Mouse (Mus musculus): Measurements from ENCODE around the gene Tom1l2. TPM values are rescaled to one million over a fixed set of nuclear protein-coding genes. Genes with fewer than 3 reads are reported as not detected.

Tom1l2 gene
- polyA plus RNA-seq, 1 experiment from 2014 or later: 47.3 TPM

DNA sequence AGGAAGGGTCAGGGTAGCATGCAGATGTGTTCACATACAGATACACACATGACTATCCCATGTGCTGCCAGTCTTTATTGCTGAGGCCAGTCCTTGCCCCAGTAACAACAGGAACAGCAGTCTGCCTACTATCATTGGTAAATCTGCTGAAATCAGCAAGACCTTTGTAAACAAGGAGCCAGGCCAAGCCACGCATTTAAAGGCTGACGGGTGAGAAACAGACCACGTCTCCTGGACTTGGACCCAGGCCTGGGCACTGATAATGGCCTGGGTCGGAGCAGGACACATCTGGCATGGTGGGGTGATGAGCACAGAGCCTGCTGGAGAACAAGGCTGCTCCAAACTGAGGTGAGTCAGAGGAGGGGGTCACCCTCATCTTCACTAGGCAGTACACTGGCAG, 112.2 kb downstream of the Tom1l2 start:
- no peaks in the 10 kb centered on the region for H3K4me1 ChIP-seq (replicated peaks; ENCODE audit: control insufficient read depth, insufficient read depth, low read length)
- 89% methylated on average over 4 of the region's 4 CpGs for WGBS
- H3K4me3 ChIP-seq (replicated peaks; ENCODE audit: low read length): no peak overlapping the region
- H3K4me2 ChIP-seq (replicated peaks): no peak overlapping the region
- no peak overlapping the region for H3K27ac ChIP-seq
- H3K27me3 ChIP-seq (ENCODE audit: control insufficient read depth, insufficient read depth, low read length): no peaks in the 10 kb centered on the region
- ATAC-seq (ENCODE audit: low FRiP score) (no peak), DNase-seq (ENCODE audit: low spot score) (no peak)
- H3K9me3 ChIP-seq (ENCODE audit: control insufficient read depth, low read length): no peaks in the 10 kb centered on the region
- no peak overlapping the region for H3K9ac ChIP-seq
- peaks cover 68% of the 10 kb centered on the region for H3K36me3 ChIP-seq (replicated peaks; ENCODE audit: control insufficient read depth, insufficient read depth)

DNA sequence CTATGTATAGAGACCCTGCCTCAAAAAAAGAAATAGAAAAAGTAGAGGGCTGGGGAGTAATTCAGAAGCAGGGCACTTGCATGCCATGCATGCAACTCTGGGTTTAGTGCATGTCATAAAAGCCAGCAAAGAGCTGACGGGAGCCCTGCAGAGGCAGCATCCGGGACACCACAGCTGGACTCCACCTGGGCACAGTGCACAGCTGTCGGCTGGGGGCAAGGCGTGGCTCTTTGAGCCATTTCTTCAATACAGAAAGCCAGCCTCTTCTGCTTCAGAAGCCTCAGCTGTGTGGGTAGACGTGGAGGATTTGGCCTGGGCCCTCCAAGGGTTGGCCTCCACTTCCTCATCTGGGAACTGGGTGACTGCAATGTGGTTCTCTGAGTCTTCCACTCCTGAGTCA, 117.4 kb downstream of the Tom1l2 start:
- no peaks in the 10 kb centered on the region; the same call in 1 of the 2 replicates for H3K4me1 ChIP-seq (replicated peaks; ENCODE audit: control insufficient read depth, insufficient read depth, low read length)
- 88% methylated on average over 5 of the region's 5 CpGs for whole genome bisulfite sequencing
- no peak for DNase-seq (ENCODE audit: low spot score)
- no peak overlapping the region for H3K4me2 ChIP-seq (replicated peaks)
- no peaks in the 10 kb centered on the region for H3K9me3 ChIP-seq (ENCODE audit: control insufficient read depth, low read length)
- H3K27me3 ChIP-seq (ENCODE audit: control insufficient read depth, insufficient read depth, low read length): no peaks in the 10 kb centered on the region
- H3K9ac ChIP-seq: no peak overlapping the region
- no peak overlapping the region for H3K4me3 ChIP-seq (replicated peaks; ENCODE audit: low read length)
- no peak for ATAC-seq (ENCODE audit: low FRiP score)
- H3K36me3 ChIP-seq (replicated peaks; ENCODE audit: control insufficient read depth, insufficient read depth): peaks cover 25% of the 10 kb centered on the region
- H3K27ac ChIP-seq: no peak overlapping the region

DNA sequence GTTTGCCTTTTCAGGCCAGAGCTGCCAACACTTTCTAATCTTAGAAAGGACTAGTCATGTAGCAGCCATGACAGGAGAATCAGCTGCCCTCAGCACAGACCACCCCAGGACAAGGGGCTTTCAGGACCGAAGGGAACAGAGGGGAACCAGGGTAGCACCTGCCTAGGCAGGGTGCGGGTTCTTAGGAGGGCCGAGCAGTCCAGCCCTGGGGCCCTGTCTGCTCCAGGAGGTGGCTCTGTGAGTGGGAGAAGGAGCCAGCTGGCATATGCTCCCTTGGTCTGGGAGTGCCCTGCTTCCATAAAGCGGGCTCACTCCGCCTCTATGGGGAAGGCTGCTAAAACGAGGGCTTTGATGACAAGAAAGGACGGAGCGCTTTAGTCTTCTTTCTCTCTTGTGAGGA, 119.5 kb downstream of the Tom1l2 start:
- ATAC-seq (ENCODE audit: low FRiP score): no peak
- Histone ChIP-seq H3K27me3 (ENCODE audit: control insufficient read depth, insufficient read depth, low read length) (no peaks in the 10 kb centered on the region), H3K4me1 (replicated peaks; ENCODE audit: control insufficient read depth, insufficient read depth, low read length) (no peaks in the 10 kb centered on the region; the same call in 1 of the 2 replicates), H3K36me3 (replicated peaks; ENCODE audit: control insufficient read depth, insufficient read depth) (peaks cover 24% of the 10 kb centered on the region), H3K4me2 (replicated peaks) (no peak overlapping the region), H3K27ac (no peak overlapping the region), H3K4me3 (replicated peaks; ENCODE audit: low read length) (no peak overlapping the region), H3K9ac (no peak overlapping the region), H3K9me3 (ENCODE audit: control insufficient read depth, low read length) (no peaks in the 10 kb centered on the region)
- DNase-seq (ENCODE audit: low spot score): no peak
- 57% methylated on average over 8 of the region's 8 CpGs for whole genome bisulfite sequencing

DNA sequence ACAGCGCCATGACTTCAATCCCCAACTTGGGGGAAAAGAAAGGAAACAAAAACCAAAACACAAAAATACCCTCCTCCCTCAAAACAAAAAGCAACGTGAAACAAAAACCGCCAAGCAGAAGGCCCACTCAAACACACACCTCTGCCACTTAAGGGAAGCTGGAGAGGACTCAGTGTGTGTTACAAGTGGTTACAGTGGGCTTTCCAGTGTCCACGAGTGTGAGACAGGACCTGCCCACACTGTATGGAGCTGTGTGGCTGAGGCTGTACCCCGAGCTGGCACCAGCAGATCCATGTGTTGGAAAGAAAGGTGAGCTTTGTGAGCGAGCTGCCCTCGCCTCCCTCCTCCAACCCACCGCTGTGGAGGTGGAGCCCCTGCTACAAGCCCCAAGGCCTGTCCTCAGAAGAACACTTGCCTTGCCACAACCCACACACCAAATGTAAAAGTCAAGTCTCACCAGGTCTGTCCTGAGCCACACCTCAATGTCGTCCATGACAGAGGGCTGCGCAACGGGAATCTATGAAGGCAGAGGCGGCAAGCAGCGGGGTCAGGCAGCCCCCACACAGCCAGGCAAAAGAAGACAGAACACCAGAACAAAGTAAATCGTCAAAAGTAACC, 120.2 kb downstream of the Tom1l2 start:
- Histone ChIP-seq H3K4me1 (replicated peaks; ENCODE audit: control insufficient read depth, insufficient read depth, low read length) (no peaks in the 10 kb centered on the region; the same call in 1 of the 2 replicates), H3K27ac (no peak overlapping the region), H3K4me3 (replicated peaks; ENCODE audit: low read length) (no peak overlapping the region), H3K4me2 (replicated peaks) (no peak overlapping the region), H3K27me3 (ENCODE audit: control insufficient read depth, insufficient read depth, low read length) (no peaks in the 10 kb centered on the region), H3K36me3 (replicated peaks; ENCODE audit: control insufficient read depth, insufficient read depth) (peaks cover 20% of the 10 kb centered on the region), H3K9me3 (ENCODE audit: control insufficient read depth, low read length) (no peaks in the 10 kb centered on the region), H3K9ac (no peak overlapping the region)
- WGBS: 81% methylated on average over 14 of the region's 14 CpGs
- ATAC-seq (ENCODE audit: low FRiP score) (no peak), DNase-seq (ENCODE audit: low spot score) (no peak)

DNA sequence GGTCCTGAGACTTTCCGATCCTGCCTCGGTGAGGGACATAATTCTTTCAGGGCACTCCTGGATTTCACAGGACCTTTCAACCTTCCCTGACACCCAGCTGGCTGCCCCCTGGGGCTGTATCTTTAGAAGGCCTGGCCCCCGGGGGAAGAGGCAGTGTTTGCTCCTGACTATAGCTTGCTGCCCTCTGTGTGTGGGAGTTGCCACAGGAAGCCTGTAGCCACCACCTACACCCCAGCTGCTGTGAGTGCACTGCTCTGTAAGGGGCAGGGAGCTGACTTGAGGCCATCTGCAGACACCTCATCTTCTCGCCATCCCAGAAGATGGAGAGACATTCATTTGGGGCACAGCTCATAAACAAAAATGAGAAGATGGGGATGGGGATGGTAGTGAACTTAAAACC, 120.8 kb downstream of the Tom1l2 start:
- ATAC-seq (ENCODE audit: low FRiP score) (no peak), DNase-seq (ENCODE audit: low spot score) (no peak)
- H3K9ac ChIP-seq: no peak overlapping the region
- H3K27me3 ChIP-seq (ENCODE audit: control insufficient read depth, insufficient read depth, low read length): no peaks in the 10 kb centered on the region
- no peak overlapping the region for H3K4me3 ChIP-seq (replicated peaks; ENCODE audit: low read length)
- H3K9me3 ChIP-seq (ENCODE audit: control insufficient read depth, low read length): no peaks in the 10 kb centered on the region
- no peak overlapping the region for H3K27ac ChIP-seq
- no peak overlapping the region for H3K4me2 ChIP-seq (replicated peaks)
- peaks cover 15% of the 10 kb centered on the region for H3K36me3 ChIP-seq (replicated peaks; ENCODE audit: control insufficient read depth, insufficient read depth)
- H3K4me1 ChIP-seq (replicated peaks; ENCODE audit: control insufficient read depth, insufficient read depth, low read length): no peaks in the 10 kb centered on the region; the same call in 1 of the 2 replicates
- WGBS: 41% methylated on average over 4 of the region's 4 CpGs

DNA sequence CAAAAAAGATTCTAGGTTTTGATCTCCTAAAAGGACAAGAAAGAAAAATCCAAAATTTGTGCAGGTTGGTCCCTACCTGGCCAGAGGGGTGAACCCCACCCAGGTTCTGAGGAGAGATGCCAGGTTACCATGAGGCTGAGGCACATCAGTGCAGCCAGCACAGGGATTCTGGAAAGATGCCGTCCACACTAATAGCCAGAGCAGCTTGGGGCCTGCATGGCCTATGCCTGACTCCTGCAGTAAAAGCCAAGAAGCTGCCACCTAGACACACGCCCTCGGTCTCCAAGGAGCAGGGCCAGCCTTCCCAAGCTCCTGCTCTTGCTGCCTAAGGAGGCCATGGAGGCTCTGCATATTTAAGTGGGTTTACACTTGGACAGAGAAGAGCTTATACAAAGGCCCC, 121.4 kb downstream of the Tom1l2 start:
- H3K4me1 ChIP-seq (replicated peaks; ENCODE audit: control insufficient read depth, insufficient read depth, low read length): no peaks in the 10 kb centered on the region; the same call in 1 of the 2 replicates
- H3K27me3 ChIP-seq (ENCODE audit: control insufficient read depth, insufficient read depth, low read length): no peaks in the 10 kb centered on the region
- peaks cover 9% of the 10 kb centered on the region; the same call in 1 of the 2 replicates for H3K36me3 ChIP-seq (replicated peaks; ENCODE audit: control insufficient read depth, insufficient read depth)
- no peak overlapping the region for H3K27ac ChIP-seq
- no peaks in the 10 kb centered on the region for H3K9me3 ChIP-seq (ENCODE audit: control insufficient read depth, low read length)
- whole genome bisulfite sequencing: 62% methylated on average over 3 of the region's 3 CpGs
- no peak overlapping the region for H3K4me3 ChIP-seq (replicated peaks; ENCODE audit: low read length)
- H3K9ac ChIP-seq: no peak overlapping the region
- ATAC-seq (ENCODE audit: low FRiP score) (no peak), DNase-seq (ENCODE audit: low spot score) (no peak)
- no peak overlapping the region for H3K4me2 ChIP-seq (replicated peaks)

DNA sequence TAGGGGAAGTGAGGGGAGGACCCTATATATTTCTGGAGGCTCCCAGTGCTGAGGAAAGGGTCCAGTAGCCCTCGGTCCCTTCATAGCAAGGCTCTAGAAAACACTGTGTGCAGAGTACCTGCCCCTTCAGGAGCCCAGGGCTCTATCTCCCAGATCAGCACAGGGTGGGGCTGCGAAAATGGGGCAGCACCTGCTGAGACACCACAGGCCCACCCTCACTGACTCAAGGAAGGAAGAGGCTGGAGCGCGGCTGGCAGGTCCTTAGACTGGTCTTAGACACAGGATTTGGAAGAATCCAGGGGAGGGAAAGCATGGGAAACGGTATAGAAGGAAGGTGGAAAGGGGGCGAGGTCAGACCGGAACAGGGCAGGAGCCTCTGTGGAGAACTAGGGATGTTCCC, 122.2 kb downstream of the Tom1l2 start:
- Histone ChIP-seq H3K36me3 (replicated peaks; ENCODE audit: control insufficient read depth, insufficient read depth) (peaks cover 9% of the 10 kb centered on the region; the same call in 1 of the 2 replicates), H3K4me3 (replicated peaks; ENCODE audit: low read length) (no peak overlapping the region), H3K4me1 (replicated peaks; ENCODE audit: control insufficient read depth, insufficient read depth, low read length) (no peaks in the 10 kb centered on the region; the same call in 1 of the 2 replicates), H3K9ac (no peak overlapping the region), H3K4me2 (replicated peaks) (no peak overlapping the region), H3K9me3 (ENCODE audit: control insufficient read depth, low read length) (no peaks in the 10 kb centered on the region), H3K27me3 (ENCODE audit: control insufficient read depth, insufficient read depth, low read length) (no peaks in the 10 kb centered on the region), H3K27ac (no peak overlapping the region)
- ATAC-seq (ENCODE audit: low FRiP score) (no peak), DNase-seq (ENCODE audit: low spot score) (no peak)
- WGBS: 92% methylated on average over 7 of the region's 7 CpGs

DNA sequence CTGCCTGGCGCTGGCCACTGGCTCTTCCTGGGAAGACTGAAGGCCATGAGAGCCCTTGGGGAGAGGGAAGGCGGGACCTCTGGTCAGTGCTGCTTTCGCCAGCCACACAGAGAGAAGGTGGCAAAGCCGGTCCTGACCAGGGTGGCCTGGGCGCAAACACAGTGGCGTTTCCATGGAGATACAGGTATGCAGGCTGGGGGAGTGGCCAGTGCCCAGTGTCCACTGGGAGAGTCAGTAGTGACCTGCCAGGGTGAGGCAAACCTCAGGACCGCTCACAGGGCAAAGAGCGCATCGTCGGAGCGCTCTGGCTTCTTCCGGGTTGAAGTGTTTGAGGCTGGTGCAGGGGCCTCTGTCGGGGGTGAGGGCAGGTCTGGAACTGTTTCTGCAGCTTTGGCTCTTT, 122.9 kb downstream of the Tom1l2 start:
- DNase-seq (ENCODE audit: low spot score) (no peak), ATAC-seq (ENCODE audit: low FRiP score) (no peak)
- H3K36me3 ChIP-seq (replicated peaks; ENCODE audit: control insufficient read depth, insufficient read depth): peaks cover 6% of the 10 kb centered on the region; the same call in 1 of the 2 replicates
- 82% methylated on average over 13 of the region's 13 CpGs for WGBS
- no peak overlapping the region for H3K4me3 ChIP-seq (replicated peaks; ENCODE audit: low read length)
- H3K27ac ChIP-seq: no peak overlapping the region
- no peaks in the 10 kb centered on the region for H3K27me3 ChIP-seq (ENCODE audit: control insufficient read depth, insufficient read depth, low read length)
- H3K4me2 ChIP-seq (replicated peaks): no peak overlapping the region
- no peaks in the 10 kb centered on the region; the same call in 1 of the 2 replicates for H3K4me1 ChIP-seq (replicated peaks; ENCODE audit: control insufficient read depth, insufficient read depth, low read length)
- no peak overlapping the region for H3K9ac ChIP-seq
- no peaks in the 10 kb centered on the region for H3K9me3 ChIP-seq (ENCODE audit: control insufficient read depth, low read length)

DNA sequence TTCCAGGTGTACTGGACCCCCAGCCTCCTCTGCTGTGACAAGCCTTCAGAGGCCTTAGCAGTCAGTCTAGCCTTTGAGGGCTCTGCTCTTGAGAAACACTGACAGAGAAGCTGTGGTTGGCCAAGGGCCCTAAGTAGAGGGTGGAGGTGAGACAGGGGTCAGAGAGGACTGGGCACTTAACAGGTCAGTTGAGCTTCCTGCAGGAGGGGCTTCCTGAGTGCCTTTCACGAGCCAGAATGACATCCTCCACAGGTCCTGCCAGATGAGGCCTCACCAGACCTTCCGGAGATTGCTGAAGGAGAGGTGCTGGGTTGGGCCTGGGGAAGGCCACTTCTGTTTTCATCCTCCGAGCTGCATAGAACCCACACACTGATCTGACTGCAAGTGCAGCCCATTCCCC, 124.2 kb downstream of the Tom1l2 start:
- WGBS: 81% methylated on average over 3 of the region's 3 CpGs
- no peak for ATAC-seq (ENCODE audit: low FRiP score)
- no peaks in the 10 kb centered on the region for H3K9me3 ChIP-seq (ENCODE audit: control insufficient read depth, low read length)
- H3K4me1 ChIP-seq (replicated peaks; ENCODE audit: control insufficient read depth, insufficient read depth, low read length): no peaks in the 10 kb centered on the region; the same call in 1 of the 2 replicates
- no peak overlapping the region for H3K4me3 ChIP-seq (replicated peaks; ENCODE audit: low read length)
- peaks cover 6% of the 10 kb centered on the region; the same call in 1 of the 2 replicates for H3K36me3 ChIP-seq (replicated peaks; ENCODE audit: control insufficient read depth, insufficient read depth)
- no peak overlapping the region for H3K9ac ChIP-seq
- H3K27ac ChIP-seq: no peak overlapping the region
- no peak for DNase-seq (ENCODE audit: low spot score)
- no peaks in the 10 kb centered on the region for H3K27me3 ChIP-seq (ENCODE audit: control insufficient read depth, insufficient read depth, low read length)
- H3K4me2 ChIP-seq (replicated peaks): no peak overlapping the region

DNA sequence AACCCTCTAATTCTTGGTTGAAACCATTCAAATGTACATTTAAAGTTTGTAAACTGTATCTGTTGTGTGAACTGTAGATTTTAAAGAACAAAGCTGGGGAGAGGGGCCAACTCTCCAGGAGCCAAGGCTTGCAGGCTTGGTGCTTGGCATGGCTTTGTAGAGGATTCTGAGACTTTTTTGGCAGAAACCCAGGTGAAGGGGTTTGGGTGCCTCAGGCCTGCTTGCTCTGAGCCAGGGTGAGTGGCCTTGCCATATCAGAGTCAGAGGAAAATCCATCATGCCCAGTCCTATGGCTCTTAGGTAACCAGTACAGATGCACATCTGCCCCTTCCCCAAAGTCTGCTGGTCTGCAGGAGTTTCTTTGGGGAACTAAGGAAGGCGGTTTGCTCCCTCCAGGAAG, 126.8 kb downstream of the Tom1l2 start:
- H3K36me3 ChIP-seq (replicated peaks; ENCODE audit: control insufficient read depth, insufficient read depth): peaks cover 6% of the 10 kb centered on the region; the same call in 1 of the 2 replicates
- no peak overlapping the region for H3K4me3 ChIP-seq (replicated peaks; ENCODE audit: low read length)
- no peaks in the 10 kb centered on the region for H3K9me3 ChIP-seq (ENCODE audit: control insufficient read depth, low read length)
- DNase-seq (ENCODE audit: low spot score) (no peak), ATAC-seq (ENCODE audit: low FRiP score) (no peak)
- H3K27ac ChIP-seq: no peak overlapping the region
- H3K4me2 ChIP-seq (replicated peaks): no peak overlapping the region
- WGBS: 73% methylated on average over 1 of the region's 1 CpGs
- no peaks in the 10 kb centered on the region for H3K27me3 ChIP-seq (ENCODE audit: control insufficient read depth, insufficient read depth, low read length)
- H3K9ac ChIP-seq: no peak overlapping the region
- peaks cover 9% of the 10 kb centered on the region; the same call in 1 of the 2 replicates for H3K4me1 ChIP-seq (replicated peaks; ENCODE audit: control insufficient read depth, insufficient read depth, low read length)

Data from hindbrain, embryonic 14.5 days (tissue).